Mouse (Mus musculus) forebrain, embryonic 16.5 days (tissue): ENCODE data around the gene Hnrnpm. TPM values are rescaled to one million over a fixed set of nuclear protein-coding genes. Genes with fewer than 3 reads are reported as not detected.

Source experiments
- ATAC-seq: fragments of 200-750 bp; cut with Nextera tagmentation; 2 replicates; pipeline ENCODE4 v1.8.0; 2017; ENCODE audit warnings: mild to moderate bottlenecking, moderate library complexity
- H3K27ac ChIP-seq: fragments of 300-500 bp; sonication (generic); 2 replicates; pipeline ENCODE4 v1.5.1; 2014; ENCODE audit warnings: low read length, control low read depth
- H3K27me3 ChIP-seq: fragments of 300-500 bp; sonication (generic); replicated peaks from 2 replicates; pipeline ENCODE4 v1.6.1; 2014; ENCODE audit warnings: low read length; ENCODE audit not compliant: control insufficient read depth, insufficient read depth
- H3K36me3 ChIP-seq: fragments of 300-500 bp; sonication (generic); 2 replicates; pipeline ENCODE4 v1.6.1; 2014; ENCODE audit not compliant: control insufficient read depth, insufficient read depth
- H3K4me1 ChIP-seq: fragments of 300-500 bp; sonication (generic); replicated peaks from 2 replicates; pipeline ENCODE4 v1.6.1; 2014; ENCODE audit warnings: low read length; ENCODE audit not compliant: control insufficient read depth, insufficient read depth
- H3K4me2 ChIP-seq: fragments of 300-500 bp; sonication (generic); 2 replicates; pipeline ENCODE4 v1.6.1; 2014; ENCODE audit warnings: mild to moderate bottlenecking, low read length, control low read depth
- H3K4me3 ChIP-seq: fragments of 300-500 bp; sonication (generic); replicated peaks from 2 replicates; pipeline ENCODE4 v1.5.1; 2014; ENCODE audit warnings: mild to moderate bottlenecking, low read length, control low read depth
- H3K9ac ChIP-seq: fragments of 300-500 bp; sonication (generic); replicated peaks from 2 replicates; pipeline ENCODE4 v1.6.1; 2014; ENCODE audit warnings: low read depth, low read length, control low read depth
- H3K9me3 ChIP-seq: fragments of 300-500 bp; sonication (generic); 2 replicates; pipeline ENCODE4 v1.6.1; 2016; ENCODE audit warnings: low read length; ENCODE audit not compliant: control insufficient read depth
- WGBS: fragments of 180-500 bp; shearing (Covaris S2); extraction: QIAGEN DNeasy Blood & Tissue Kit; methylation state at CpG from one replicate; pipeline ENCODE4 v1.1.7; 2014; 5-methylcytosine and 5-hydroxymethylcytosine counted together
- polyA plus RNA-seq: library from polyadenylated mRNA; unstranded; fragments of >200 nt; fragmentation: Nextera tagmentation; extraction: Ambion mirVana; gene quantifications from 2 replicates; pipeline ENCODE4 v1.2.1, GENCODE M21; 2015

Hnrnpm gene
- polyA plus RNA-seq, 1 experiment from 2014 or later = 255 TPM

- no peaks in the 10 kb centered on the region for H3K36me3 ChIP-seq
- H3K9me3 ChIP-seq = no peaks in the 10 kb centered on the region
- no peak overlapping the region for H3K9ac ChIP-seq
- H3K27me3 ChIP-seq = no peaks in the 10 kb centered on the region
- H3K4me1 ChIP-seq = peaks cover 4% of the 10 kb centered on the region
- WGBS = 96% methylated on average over 1 of the region's 1 CpGs
- no peak for ATAC-seq
- H3K4me3 ChIP-seq = no peak overlapping the region
- no peak overlapping the region for H3K4me2 ChIP-seq
- no peak overlapping the region for H3K27ac ChIP-seq
Observed at GRCm38 (mm10) chr17:33717246-33717645, 30.6 kb upstream of the Hnrnpm start.

GRCm38 (mm10) chr17:33714779-33715178, 28.1 kb upstream of the Hnrnpm start:
- no peak for ATAC-seq
- H3K4me2 ChIP-seq = no peak overlapping the region
- no peaks in the 10 kb centered on the region for H3K9me3 ChIP-seq
- H3K4me3 ChIP-seq = no peak overlapping the region
- no peak overlapping the region for H3K27ac ChIP-seq
- H3K9ac ChIP-seq = no peak overlapping the region
- no peaks in the 10 kb centered on the region for H3K27me3 ChIP-seq
- H3K4me1 ChIP-seq = peaks cover 4% of the 10 kb centered on the region
- no peaks in the 10 kb centered on the region for H3K36me3 ChIP-seq
- 96% methylated on average over 1 of the region's 1 CpGs for WGBS

- ATAC-seq = no peak
- H3K9ac ChIP-seq = no peak overlapping the region
- H3K4me2 ChIP-seq = no peak overlapping the region
- H3K4me3 ChIP-seq = no peak overlapping the region
- WGBS = 90% methylated on average over 5 of the region's 5 CpGs
- H3K27ac ChIP-seq = no peak overlapping the region
- no peaks in the 10 kb centered on the region for H3K27me3 ChIP-seq
- H3K9me3 ChIP-seq = no peaks in the 10 kb centered on the region
- peaks cover 4% of the 10 kb centered on the region for H3K4me1 ChIP-seq
- peaks cover 4% of the 10 kb centered on the region; the same call in 1 of the 2 replicates for H3K36me3 ChIP-seq
Observed at GRCm38 (mm10) chr17:33713271-33713670, 26.6 kb upstream of the Hnrnpm start.

GRCm38 (mm10) chr17:33709834-33710233, 23.2 kb upstream of the Hnrnpm start:
- Histone ChIP-seq H3K27me3 (no peaks in the 10 kb centered on the region), H3K9ac (no peak overlapping the region), H3K4me1 (no peaks in the 10 kb centered on the region), H3K4me2 (no peak overlapping the region), H3K27ac (no peak overlapping the region), H3K4me3 (no peak overlapping the region), H3K36me3 (peaks cover 7% of the 10 kb centered on the region; the same call in 1 of the 2 replicates), H3K9me3 (no peaks in the 10 kb centered on the region)
- WGBS = 85% methylated on average over 3 of the region's 3 CpGs
- no peak for ATAC-seq

GRCm38 (mm10) chr17:33703091-33703490, 16.4 kb upstream of the Hnrnpm start:
- Histone ChIP-seq H3K9ac (no peak overlapping the region), H3K9me3 (no peaks in the 10 kb centered on the region), H3K4me2 (no peak overlapping the region), H3K4me1 (no peaks in the 10 kb centered on the region), H3K36me3 (peaks cover 7% of the 10 kb centered on the region; the same call in 1 of the 2 replicates), H3K27ac (no peak overlapping the region), H3K27me3 (no peaks in the 10 kb centered on the region), H3K4me3 (no peak overlapping the region)
- WGBS = 86% methylated on average over 9 of the region's 9 CpGs
- ATAC-seq = no peak

GRCm38 (mm10) chr17:33702178-33702577, 15.5 kb upstream of the Hnrnpm start:
- Histone ChIP-seq H3K9me3 (no peaks in the 10 kb centered on the region), H3K4me3 (no peak overlapping the region), H3K9ac (no peak overlapping the region), H3K4me2 (no peak overlapping the region), H3K36me3 (peaks cover 4% of the 10 kb centered on the region; the same call in 1 of the 2 replicates), H3K27me3 (no peaks in the 10 kb centered on the region), H3K27ac (no peak overlapping the region), H3K4me1 (no peaks in the 10 kb centered on the region)
- 76% methylated on average over 1 of the region's 1 CpGs for WGBS
- no peak for ATAC-seq

GRCm38 (mm10) chr17:33695471-33695870, 8.8 kb upstream of the Hnrnpm start:
- no peak for ATAC-seq
- no peaks in the 10 kb centered on the region for H3K9me3 ChIP-seq
- 90% methylated on average over 1 of the region's 1 CpGs for WGBS

GRCm38 (mm10) chr17:33685249-33685653, 1.4 kb downstream of the Hnrnpm start:
- no peaks in the 10 kb centered on the region for H3K27me3 ChIP-seq
- peak; percentile 98 for ATAC-seq
- no peaks in the 10 kb centered on the region for H3K36me3 ChIP-seq

More at GRCm38 (mm10) chr17:33695471-33695870, 8.8 kb upstream of the Hnrnpm start:
- H3K9ac ChIP-seq = no peak overlapping the region
- no peaks in the 10 kb centered on the region for H3K27me3 ChIP-seq
- H3K36me3 ChIP-seq = no peaks in the 10 kb centered on the region
- no peaks in the 10 kb centered on the region for H3K4me1 ChIP-seq
- no peak overlapping the region for H3K4me2 ChIP-seq
- no peak overlapping the region for H3K27ac ChIP-seq
- no peak overlapping the region for H3K4me3 ChIP-seq

GRCm38 (mm10) chr17:33684671-33685231, 1.9 kb downstream of the Hnrnpm start:
- Histone ChIP-seq H3K4me3 (peak overlapping the region; percentile 95), H3K27ac (peak overlapping the region; percentile 98), H3K4me2 (peak overlapping the region; percentile 58), H3K4me1 (peaks cover 31% of the 10 kb centered on the region), H3K9ac (peak overlapping the region; percentile 98), H3K9me3 (no peaks in the 10 kb centered on the region), H3K36me3 (no peaks in the 10 kb centered on the region), H3K27me3 (no peaks in the 10 kb centered on the region)
- under 1% methylated on average over 44 of the region's 44 CpGs for WGBS
- ATAC-seq = peak; percentile 87

More at GRCm38 (mm10) chr17:33685249-33685653, 1.4 kb downstream of the Hnrnpm start:
- H3K9ac ChIP-seq = peak overlapping the region; percentile 98
- H3K4me3 ChIP-seq = peak overlapping the region; percentile 95
- H3K4me2 ChIP-seq = peak overlapping the region; percentile 65
- no peaks in the 10 kb centered on the region for H3K9me3 ChIP-seq
- under 1% methylated on average over 42 of the region's 42 CpGs for WGBS
- H3K4me1 ChIP-seq = peaks cover 31% of the 10 kb centered on the region
- H3K27ac ChIP-seq = peak overlapping the region; percentile 98
